Mouse (Mus musculus): ENCODE measurements around the gene Wfikkn1.
"Not testable (repeated sequence)": the region's sequence is repeated elsewhere in the genome, so short reads cannot be mapped to it uniquely, and the experiment has no call there.

Wfikkn1 gene

GRCm38 (mm10) chr17:25883824-25884223, 3.2 kb upstream of the Wfikkn1 start:
- no peak for DNase-seq

- no peak for DNase-seq
Measured at GRCm38 (mm10) chr17:25883268-25883667, 2.6 kb upstream of the Wfikkn1 start.

- no peak for DNase-seq
Measured at GRCm38 (mm10) chr17:25882306-25882705, 1.6 kb upstream of the Wfikkn1 start.

GRCm38 (mm10) chr17:25881691-25882090, 1.0 kb upstream of the Wfikkn1 start:
- DNase-seq: no peak

- DNase-seq: no peak
Measured at GRCm38 (mm10) chr17:25880913-25881641, 419 bp upstream of the Wfikkn1 start.

- DNase-seq: no peak
Measured at GRCm38 (mm10) chr17:25879750-25880149, 908 bp downstream of the Wfikkn1 start.

- DNase-seq: no peak
Measured at GRCm38 (mm10) chr17:25879261-25879660, 1.4 kb downstream of the Wfikkn1 start.

GRCm38 (mm10) chr17:25878611-25879180, 2.0 kb downstream of the Wfikkn1 start:
- no peak for DNase-seq

- DNase-seq: no peak
Measured at GRCm38 (mm10) chr17:25877741-25878610, 2.7 kb downstream of the Wfikkn1 start.

- no peak for DNase-seq
Measured at GRCm38 (mm10) chr17:25877025-25877424, 3.6 kb downstream of the Wfikkn1 start.

GRCm38 (mm10) chr17:25876347-25876915, 4.2 kb downstream of the Wfikkn1 start:
- DNase-seq: no peak

- peak; percentile 87 for DNase-seq
Measured at GRCm38 (mm10) chr17:25875171-25876136, 5.2 kb downstream of the Wfikkn1 start.

- peak; percentile 95 for DNase-seq
Measured at GRCm38 (mm10) chr17:25874721-25875170, 5.9 kb downstream of the Wfikkn1 start, which contains the start of gene Mettl26. Gene Mettl26 (plus strand): TSS chr17:25875074.

- no peak for DNase-seq
Measured at GRCm38 (mm10) chr17:25874148-25874720, 6.4 kb downstream of the Wfikkn1 start.

GRCm38 (mm10) chr17:25873405-25874147, 7.1 kb downstream of the Wfikkn1 start:
- no peak for DNase-seq

- DNase-seq: no peak
Measured at GRCm38 (mm10) chr17:25872676-25873075, 8.0 kb downstream of the Wfikkn1 start.

GRCm38 (mm10) chr17:25871566-25871965, 9.1 kb downstream of the Wfikkn1 start:
- DNase-seq: not testable (repeated sequence)

- DNase-seq: no peak
Measured at GRCm38 (mm10) chr17:25869954-25870353, 10.7 kb downstream of the Wfikkn1 start.

GRCm38 (mm10) chr17:25869498-25869897, 11.2 kb downstream of the Wfikkn1 start:
- no peak for DNase-seq

- peak; percentile 78 for DNase-seq
Measured at GRCm38 (mm10) chr17:25868601-25869191, 12.0 kb downstream of the Wfikkn1 start, which contains the start of gene Mcrip2. Gene Mcrip2 (minus strand): TSS chr17:25868764.
